Mouse (Mus musculus): Measurements from ENCODE around the gene Gxylt2. TPM values are rescaled to one million over a fixed set of nuclear protein-coding genes. Genes with fewer than 3 reads are reported as not detected.

Gxylt2 gene
- polyA plus RNA-seq, 1 experiment: 0.02 TPM

- peaks cover 5% of the 10 kb centered on the region for H3K27me3 ChIP-seq (replicated peaks)
- no peak for TF ChIP-seq FLI1 (IDR thresholded peaks at IDR 0.05; ENCODE audit: low read length)
- TF ChIP-seq GATA1 (IDR thresholded peaks at IDR 0.05; ENCODE audit: borderline replicate concordance, low read length): no peak
- H3K36me3 ChIP-seq (replicated peaks; ENCODE audit: low read length): peaks cover 33% of the 10 kb centered on the region
- peaks cover 3% of the 10 kb centered on the region; the same call in 1 of the 2 replicates for H3K9me3 ChIP-seq
- peak within 1 kb of the TSS; percentile 95 for H3K4me3 ChIP-seq (replicated peaks)
- peaks cover 32% of the 10 kb centered on the region for H3K4me1 ChIP-seq
Observed at GRCm38 (mm10) chr6:100833355-100833754, 128.8 kb downstream of the Gxylt2 start, which contains the start of gene Ppp4r2. Gene Ppp4r2 (plus strand): TSS chr6:100833622.

- peaks cover 5% of the 10 kb centered on the region for H3K27me3 ChIP-seq (replicated peaks)
- H3K36me3 ChIP-seq (replicated peaks; ENCODE audit: low read length): peaks cover 38% of the 10 kb centered on the region
- H3K4me1 ChIP-seq: peaks cover 36% of the 10 kb centered on the region
- H3K4me3 ChIP-seq (replicated peaks): peak overlapping the region; percentile 95
- TF ChIP-seq FLI1 (IDR thresholded peaks at IDR 0.05; ENCODE audit: low read length): no peak
- no peak for TF ChIP-seq GATA1 (IDR thresholded peaks at IDR 0.05; ENCODE audit: borderline replicate concordance, low read length)
- H3K9me3 ChIP-seq: peaks cover 3% of the 10 kb centered on the region; the same call in 1 of the 2 replicates
Observed at GRCm38 (mm10) chr6:100833811-100834481, 129.4 kb downstream of the Gxylt2 start.

- Histone ChIP-seq H3K27me3 (replicated peaks) (peaks cover 3% of the 10 kb centered on the region), H3K9me3 (peaks cover 2% of the 10 kb centered on the region; the same call in 1 of the 2 replicates), H3K4me3 (replicated peaks) (peak overlapping the region; percentile 95), H3K36me3 (replicated peaks; ENCODE audit: low read length) (peaks cover 44% of the 10 kb centered on the region), H3K4me1 (peaks cover 41% of the 10 kb centered on the region)
- no peak for TF ChIP-seq GATA1 (IDR thresholded peaks at IDR 0.05; ENCODE audit: borderline replicate concordance, low read length)
Observed at GRCm38 (mm10) chr6:100834489-100835160, 130.1 kb downstream of the Gxylt2 start.

GRCm38 (mm10) chr6:100845058-100845457, 140.5 kb downstream of the Gxylt2 start:
- H3K4me1 ChIP-seq: peaks cover 34% of the 10 kb centered on the region

GRCm38 (mm10) chr6:100847264-100847663, 142.7 kb downstream of the Gxylt2 start:
- H3K4me1 ChIP-seq: peaks cover 35% of the 10 kb centered on the region
- H3K9me3 ChIP-seq: no peaks in the 10 kb centered on the region
- TF ChIP-seq FLI1 (IDR thresholded peaks at IDR 0.05; ENCODE audit: low read length) (no peak), GATA1 (IDR thresholded peaks at IDR 0.05; ENCODE audit: borderline replicate concordance, low read length) (no peak)
- H3K27me3 ChIP-seq (replicated peaks): no peaks in the 10 kb centered on the region
- peaks cover 88% of the 10 kb centered on the region for H3K36me3 ChIP-seq (replicated peaks; ENCODE audit: low read length)
- no peak overlapping the region for H3K4me3 ChIP-seq (replicated peaks)

More at GRCm38 (mm10) chr6:100845058-100845457, 140.5 kb downstream of the Gxylt2 start:
- no peaks in the 10 kb centered on the region for H3K9me3 ChIP-seq
- no peaks in the 10 kb centered on the region for H3K27me3 ChIP-seq (replicated peaks)
- no peak for TF ChIP-seq GATA1 (IDR thresholded peaks at IDR 0.05; ENCODE audit: borderline replicate concordance, low read length)
- TF ChIP-seq FLI1 (IDR thresholded peaks at IDR 0.05; ENCODE audit: low read length): no peak
- peaks cover 91% of the 10 kb centered on the region for H3K36me3 ChIP-seq (replicated peaks; ENCODE audit: low read length)
- H3K4me3 ChIP-seq (replicated peaks): no peak overlapping the region

- H3K4me3 ChIP-seq (replicated peaks): no peak overlapping the region
- H3K27me3 ChIP-seq (replicated peaks): no peaks in the 10 kb centered on the region
- H3K4me1 ChIP-seq: peaks cover 32% of the 10 kb centered on the region
- H3K36me3 ChIP-seq (replicated peaks; ENCODE audit: low read length): peaks cover 83% of the 10 kb centered on the region
- H3K9me3 ChIP-seq: no peaks in the 10 kb centered on the region
- TF ChIP-seq FLI1 (IDR thresholded peaks at IDR 0.05; ENCODE audit: low read length) (no peak), GATA1 (IDR thresholded peaks at IDR 0.05; ENCODE audit: borderline replicate concordance, low read length) (no peak)
Observed at GRCm38 (mm10) chr6:100848682-100849375, 144.3 kb downstream of the Gxylt2 start.

- Histone ChIP-seq H3K4me1 (peaks cover 29% of the 10 kb centered on the region), H3K9me3 (no peaks in the 10 kb centered on the region), H3K36me3 (replicated peaks; ENCODE audit: low read length) (peaks cover 79% of the 10 kb centered on the region), H3K27me3 (replicated peaks) (no peaks in the 10 kb centered on the region), H3K4me3 (replicated peaks) (no peak overlapping the region)
- TF ChIP-seq GATA1 (IDR thresholded peaks at IDR 0.05; ENCODE audit: borderline replicate concordance, low read length) (no peak), FLI1 (IDR thresholded peaks at IDR 0.05; ENCODE audit: low read length) (no peak)
Observed at GRCm38 (mm10) chr6:100850671-100851081, 146.1 kb downstream of the Gxylt2 start.

- peaks cover 79% of the 10 kb centered on the region for H3K36me3 ChIP-seq (replicated peaks; ENCODE audit: low read length)
- TF ChIP-seq FLI1 (IDR thresholded peaks at IDR 0.05; ENCODE audit: low read length) (no peak), GATA1 (IDR thresholded peaks at IDR 0.05; ENCODE audit: borderline replicate concordance, low read length) (no peak)
- H3K4me1 ChIP-seq: peaks cover 29% of the 10 kb centered on the region
- no peak overlapping the region for H3K4me3 ChIP-seq (replicated peaks)
- no peaks in the 10 kb centered on the region for H3K9me3 ChIP-seq
- no peaks in the 10 kb centered on the region for H3K27me3 ChIP-seq (replicated peaks)
Observed at GRCm38 (mm10) chr6:100851083-100851482, 146.5 kb downstream of the Gxylt2 start.

Other genes starting within 250 kb of the Gxylt2 start
- gene Shq1, start 33.6 kb upstream of the Gxylt2 start, polyA plus RNA-seq (2012; ENCODE audit: insufficient read depth, low replicate concordance): 9.3 and 29.5 TPM in 2 replicates
- 3.3 and 32.5 TPM in 2 replicates for gene Ppp4r2, start 128.9 kb downstream of the Gxylt2 start, polyA plus RNA-seq (2012; ENCODE audit: insufficient read depth, low replicate concordance)

Data from megakaryocyte, embryonic 14.5 days (primary cell).